Mouse (Mus musculus): ENCODE measurements at regions not wholly inside any gene's neighbourhood (a gene's known extent, or its start where the extent isn't known, plus 50 kb on each side); places are given as distances from the start of the nearest gene placed in this dataset.

GRCm38 (mm10) chr9:91798171-91798836 is 394.4 kb upstream of the Plscr5 start:
- no peaks in the 10 kb centered on the region for H3K4me1 ChIP-seq (ENCODE audit: insufficient read depth, low read depth, low read length)

GRCm38 (mm10) chr9:91796976-91797375 is 395.8 kb upstream of the Plscr5 start:
- TF ChIP-seq CTCF (IDR thresholded peaks at IDR 0.05) (no peak), EP300 (IDR thresholded peaks at IDR 0.05) (no peak)
- Histone ChIP-seq H3K27me3 (replicated peaks; ENCODE audit: insufficient read depth, low read length) (no peaks in the 10 kb centered on the region), H3K4me2 (replicated peaks; ENCODE audit: low read depth, low read length) (no peak overlapping the region), H3K4me1 (ENCODE audit: insufficient read depth, low read depth, low read length) (no peaks in the 10 kb centered on the region), H3K36me3 (ENCODE audit: insufficient read depth, low read length) (no peaks in the 10 kb centered on the region), H3K4me3 (ENCODE audit: low read depth, low read length) (no peak overlapping the region), H3K9me3 (ENCODE audit: low read length) (no peaks in the 10 kb centered on the region), H3K27ac (ENCODE audit: low read length) (no peak overlapping the region), H3K9ac (replicated peaks; ENCODE audit: low read depth) (no peak overlapping the region)
- DNase-seq (ENCODE audit: low spot score) (no peak), ATAC-seq (no peak)
- WGBS = 72% methylated on average over 4 of the region's 4 CpGs

More at GRCm38 (mm10) chr9:91798171-91798836, 394.4 kb upstream of the Plscr5 start:
- no peaks in the 10 kb centered on the region for H3K36me3 ChIP-seq (ENCODE audit: insufficient read depth, low read length)
- no peak overlapping the region for H3K9ac ChIP-seq (replicated peaks; ENCODE audit: low read depth)
- H3K27me3 ChIP-seq (replicated peaks; ENCODE audit: insufficient read depth, low read length) = no peaks in the 10 kb centered on the region
- TF ChIP-seq EP300 (IDR thresholded peaks at IDR 0.05) (no peak), CTCF (IDR thresholded peaks at IDR 0.05) (no peak)
- H3K4me3 ChIP-seq (ENCODE audit: low read depth, low read length) = no peak overlapping the region
- DNase-seq (ENCODE audit: low spot score) (peak; percentile 8), ATAC-seq (no peak)
- no peaks in the 10 kb centered on the region for H3K9me3 ChIP-seq (ENCODE audit: low read length)
- 73% methylated on average over 10 of the region's 10 CpGs for WGBS
- H3K27ac ChIP-seq (ENCODE audit: low read length) = no peak overlapping the region
- H3K4me2 ChIP-seq (replicated peaks; ENCODE audit: low read depth, low read length) = no peak overlapping the region

GRCm38 (mm10) chr9:91752935-91753334 is 387.3 kb upstream of the Zic1 start:
- Histone ChIP-seq H3K4me3 (ENCODE audit: low read depth, low read length) (no peak overlapping the region), H3K27me3 (replicated peaks; ENCODE audit: insufficient read depth, low read length) (no peaks in the 10 kb centered on the region), H3K4me1 (ENCODE audit: insufficient read depth, low read depth, low read length) (no peaks in the 10 kb centered on the region), H3K36me3 (ENCODE audit: insufficient read depth, low read length) (no peaks in the 10 kb centered on the region), H3K4me2 (replicated peaks; ENCODE audit: low read depth, low read length) (no peak overlapping the region), H3K27ac (ENCODE audit: low read length) (no peak overlapping the region), H3K9me3 (ENCODE audit: low read length) (no peaks in the 10 kb centered on the region), H3K9ac (replicated peaks; ENCODE audit: low read depth) (no peak overlapping the region)
- 42% methylated on average over 1 of the region's 1 CpGs for WGBS
- ATAC-seq (no peak), DNase-seq (ENCODE audit: low spot score) (no peak)
- no peak for TF ChIP-seq EP300 (IDR thresholded peaks at IDR 0.05)
- TF ChIP-seq CTCF (IDR thresholded peaks at IDR 0.05) = no peak

GRCm38 (mm10) chr9:91711106-91711505 is 345.5 kb upstream of the Zic1 start:
- H3K9me3 ChIP-seq (ENCODE audit: low read length) = no peaks in the 10 kb centered on the region
- 48% methylated on average over 5 of the region's 5 CpGs for WGBS
- H3K27ac ChIP-seq (ENCODE audit: low read length) = no peak overlapping the region
- ATAC-seq (no peak), DNase-seq (ENCODE audit: low spot score) (peak; percentile 2)
- no peaks in the 10 kb centered on the region for H3K4me1 ChIP-seq (ENCODE audit: insufficient read depth, low read depth, low read length)
- no peak overlapping the region for H3K4me2 ChIP-seq (replicated peaks; ENCODE audit: low read depth, low read length)
- no peak for TF ChIP-seq CTCF (IDR thresholded peaks at IDR 0.05)
- TF ChIP-seq EP300 (IDR thresholded peaks at IDR 0.05) = no peak
- no peaks in the 10 kb centered on the region for H3K36me3 ChIP-seq (ENCODE audit: insufficient read depth, low read length)
- H3K27me3 ChIP-seq (replicated peaks; ENCODE audit: insufficient read depth, low read length) = no peaks in the 10 kb centered on the region
- no peak overlapping the region for H3K4me3 ChIP-seq (ENCODE audit: low read depth, low read length)
- no peak overlapping the region for H3K9ac ChIP-seq (replicated peaks; ENCODE audit: low read depth)

GRCm38 (mm10) chr9:91680859-91681258 is 315.2 kb upstream of the Zic1 start:
- no peaks in the 10 kb centered on the region for H3K36me3 ChIP-seq (ENCODE audit: insufficient read depth, low read length)
- no peak overlapping the region for H3K4me2 ChIP-seq (replicated peaks; ENCODE audit: low read depth, low read length)
- ATAC-seq = no peak
- no peaks in the 10 kb centered on the region for H3K4me1 ChIP-seq (ENCODE audit: insufficient read depth, low read depth, low read length)
- no peak overlapping the region for H3K27ac ChIP-seq (ENCODE audit: low read length)
- no peak for TF ChIP-seq CTCF (IDR thresholded peaks at IDR 0.05)
- TF ChIP-seq EP300 (IDR thresholded peaks at IDR 0.05) = no peak
- H3K9me3 ChIP-seq (ENCODE audit: low read length) = no peaks in the 10 kb centered on the region
- DNase-seq (ENCODE audit: low spot score) = no peak
- WGBS = 52% methylated on average over 6 of the region's 6 CpGs
- no peak overlapping the region for H3K4me3 ChIP-seq (ENCODE audit: low read depth, low read length)
- H3K9ac ChIP-seq (replicated peaks; ENCODE audit: low read depth) = no peak overlapping the region
- no peaks in the 10 kb centered on the region for H3K27me3 ChIP-seq (replicated peaks; ENCODE audit: insufficient read depth, low read length)

- 25% methylated on average over 1 of the region's 1 CpGs for WGBS
Observed at GRCm38 (mm10) chr9:91666667-91667066, 301.1 kb upstream of the Zic1 start.

More at GRCm38 (mm10) chr9:91666667-91667066, 301.1 kb upstream of the Zic1 start:
- no peak overlapping the region for H3K27ac ChIP-seq (ENCODE audit: low read length)
- no peak for ATAC-seq
- no peak overlapping the region for H3K4me3 ChIP-seq (ENCODE audit: low read depth, low read length)
- no peak overlapping the region for H3K9ac ChIP-seq (replicated peaks; ENCODE audit: low read depth)
- no peaks in the 10 kb centered on the region for H3K27me3 ChIP-seq (replicated peaks; ENCODE audit: insufficient read depth, low read length)
- DNase-seq (ENCODE audit: low spot score) = peak; percentile 12
- no peak for TF ChIP-seq EP300 (IDR thresholded peaks at IDR 0.05)
- no peak for TF ChIP-seq CTCF (IDR thresholded peaks at IDR 0.05)
- no peaks in the 10 kb centered on the region for H3K4me1 ChIP-seq (ENCODE audit: insufficient read depth, low read depth, low read length)
- no peaks in the 10 kb centered on the region for H3K9me3 ChIP-seq (ENCODE audit: low read length)
- no peak overlapping the region for H3K4me2 ChIP-seq (replicated peaks; ENCODE audit: low read depth, low read length)
- no peaks in the 10 kb centered on the region for H3K36me3 ChIP-seq (ENCODE audit: insufficient read depth, low read length)

Measured in lung, postnatal 0 days (tissue).